Mouse (Mus musculus) forebrain, postnatal 0 days (tissue): ENCODE measurements around the gene Hcrtr1. TPM values are rescaled to one million over a fixed set of nuclear protein-coding genes. Genes with fewer than 3 reads are reported as not detected.

Experiments
- ATAC-seq: fragments of 200-750 bp; cut with Nextera tagmentation; 2 replicates; pipeline ENCODE4 v1.8.0; 2017; ENCODE audit warnings: mild to moderate bottlenecking, moderate library complexity
- DNase-seq: peaks from one replicate; pipeline ENCODE4 v3.0.0-alpha.2; 2015
- H3K27ac ChIP-seq: fragments of 300-500 bp; sonication (generic); 2 replicates; pipeline ENCODE4 v1.5.1; 2014; ENCODE audit warnings: low read depth, mild to moderate bottlenecking, antibody characterized with exemption, low read length, moderate library complexity, mixed read lengths
- H3K27me3 ChIP-seq: fragments of 300-500 bp; sonication (generic); 2 replicates; pipeline ENCODE4 v1.6.1; 2014; ENCODE audit warnings: mild to moderate bottlenecking, low read length, mixed read lengths; ENCODE audit not compliant: insufficient read depth
- H3K36me3 ChIP-seq: fragments of 300-500 bp; sonication (generic); 2 replicates; pipeline ENCODE4 v1.6.1; 2014; ENCODE audit warnings: mild to moderate bottlenecking, moderate library complexity; ENCODE audit not compliant: insufficient read depth
- H3K4me1 ChIP-seq: fragments of 300-500 bp; sonication (generic); 2 replicates; pipeline ENCODE4 v1.6.1; 2014; ENCODE audit warnings: antibody characterized with exemption; ENCODE audit not compliant: insufficient read depth
- H3K4me2 ChIP-seq: fragments of 300-500 bp; sonication (generic); 2 replicates; pipeline ENCODE4 v1.6.1; 2014; ENCODE audit warnings: low read depth, mild to moderate bottlenecking, moderate library complexity
- H3K4me3 ChIP-seq: fragments of 300-500 bp; sonication (generic); 2 replicates; pipeline ENCODE4 v1.5.1; 2014; ENCODE audit warnings: low read depth, low read length, mixed read lengths
- H3K9ac ChIP-seq: fragments of 300-500 bp; sonication (generic); 2 replicates; pipeline ENCODE4 v1.6.1; 2014; ENCODE audit warnings: mild to moderate bottlenecking
- H3K9me3 ChIP-seq: fragments of 300-500 bp; sonication (generic); 2 replicates; pipeline ENCODE4 v1.6.1; 2016; ENCODE audit warnings: low read length
- CTCF ChIP-seq: sonication (generic); IDR thresholded peaks from 2 replicates; pipeline ENCODE4 v1.5.1; 2016; ENCODE audit warnings: antibody characterized with exemption, control low read depth, low read depth
- WGBS: fragments of 180-500 bp; shearing (Covaris S2); extraction: QIAGEN DNeasy Blood & Tissue Kit; methylation state at CpG from one replicate; pipeline ENCODE4 v1.1.7; 2014; 5-methylcytosine and 5-hydroxymethylcytosine counted together
- polyA plus RNA-seq: library from polyadenylated mRNA; unstranded; fragments of >200 nt; fragmentation: Nextera tagmentation; extraction: Ambion mirVana; gene quantifications from 2 replicates; pipeline ENCODE4 v1.2.1, GENCODE M21; 2015
- total RNA-seq: library from RNA; depleted of rRNA; stranded (reverse); fragments of >200 nt; gene quantifications from 2 replicates; pipeline ENCODE4 v1.2.3, GENCODE M21; 2014; rRNA removed

Hcrtr1 gene
- total RNA-seq: 2.4 and 5.0 TPM in 2 replicates
- polyA plus RNA-seq: 1.6 and 2.5 TPM in 2 replicates

GRCm38 (mm10) chr4:130139214-130139492 is at the start of gene Hcrtr1:
Gene Hcrtr1, minus strand, starts transcription at chr4:130139359.
- Histone ChIP-seq H3K4me2 (peak within 1 kb of the TSS; percentile 83), H3K9me3 (no peaks in the 10 kb centered on the region), H3K4me1 (0 out of 2 replicates have a peak, but pooled peaks cover 3% of the 10 kb centered on the region), H3K27ac (no peak within 1 kb of the TSS), H3K9ac (peak within 1 kb of the TSS; percentile 44), H3K27me3 (peaks cover 19% of the 10 kb centered on the region), H3K36me3 (no peaks in the 10 kb centered on the region), H3K4me3 (peak within 1 kb of the TSS; percentile 40)
- no peak for ATAC-seq
- no peak for TF ChIP-seq CTCF
- no peak for DNase-seq
- 6% methylated on average over 14 of the region's 15 CpGs for WGBS

- peak; percentile 86 for ATAC-seq
- Histone ChIP-seq H3K4me3 (no peak overlapping the region), H3K36me3 (no peaks in the 10 kb centered on the region), H3K27me3 (no peaks in the 10 kb centered on the region), H3K9me3 (no peaks in the 10 kb centered on the region), H3K27ac (no peak overlapping the region), H3K4me1 (no peaks in the 10 kb centered on the region), H3K9ac (no peak overlapping the region), H3K4me2 (peak overlapping the region; percentile 25)
- WGBS: 4% methylated on average over 13 of the region's 13 CpGs
- peak; percentile 92 for DNase-seq
- peak; percentile 98 for TF ChIP-seq CTCF
Observed at GRCm38 (mm10) chr4:130188806-130189297, 49.7 kb upstream of the Hcrtr1 start.

- H3K4me3 ChIP-seq: no peak overlapping the region
- TF ChIP-seq CTCF: no peak
- no peak overlapping the region for H3K9ac ChIP-seq
- no peak overlapping the region for H3K4me2 ChIP-seq
- H3K4me1 ChIP-seq: no peaks in the 10 kb centered on the region
- H3K36me3 ChIP-seq: no peaks in the 10 kb centered on the region
- peak; percentile 46; the same call in 1 of the 2 replicates for ATAC-seq
- H3K27me3 ChIP-seq: no peaks in the 10 kb centered on the region
- H3K27ac ChIP-seq: no peak overlapping the region
- no peaks in the 10 kb centered on the region for H3K9me3 ChIP-seq
- WGBS: 60% methylated on average over 12 of the region's 12 CpGs
- DNase-seq: peak; percentile 53
Observed at GRCm38 (mm10) chr4:130186891-130187290, 47.7 kb upstream of the Hcrtr1 start.

- H3K4me1 ChIP-seq: no peaks in the 10 kb centered on the region
- H3K9me3 ChIP-seq: no peaks in the 10 kb centered on the region
- no peak overlapping the region for H3K9ac ChIP-seq
- no peaks in the 10 kb centered on the region for H3K27me3 ChIP-seq
- H3K4me2 ChIP-seq: no peak overlapping the region
- DNase-seq: peak; percentile 60
- peak; percentile 58 for ATAC-seq
- H3K27ac ChIP-seq: no peak overlapping the region
- H3K36me3 ChIP-seq: no peaks in the 10 kb centered on the region
- no peak overlapping the region for H3K4me3 ChIP-seq
- no peak for TF ChIP-seq CTCF
- WGBS: 46% methylated on average over 9 of the region's 9 CpGs
Observed at GRCm38 (mm10) chr4:130186450-130186849, 47.3 kb upstream of the Hcrtr1 start.

- DNase-seq: no peak
- ATAC-seq: no peak
- no peak overlapping the region for H3K27ac ChIP-seq
- H3K4me1 ChIP-seq: no peaks in the 10 kb centered on the region
- no peaks in the 10 kb centered on the region for H3K27me3 ChIP-seq
- no peak for TF ChIP-seq CTCF
- no peaks in the 10 kb centered on the region for H3K36me3 ChIP-seq
- H3K9me3 ChIP-seq: no peaks in the 10 kb centered on the region
- H3K9ac ChIP-seq: no peak overlapping the region
- H3K4me2 ChIP-seq: no peak overlapping the region
- no peak overlapping the region for H3K4me3 ChIP-seq
- 71% methylated on average over 5 of the region's 5 CpGs for WGBS
Observed at GRCm38 (mm10) chr4:130183879-130184278, 44.7 kb upstream of the Hcrtr1 start.

GRCm38 (mm10) chr4:130183023-130183422 is 43.9 kb upstream of the Hcrtr1 start:
- H3K27me3 ChIP-seq: no peaks in the 10 kb centered on the region
- DNase-seq: no peak
- ATAC-seq: peak; percentile 25; the same call in 1 of the 2 replicates

GRCm38 (mm10) chr4:130181886-130182285 is 42.7 kb upstream of the Hcrtr1 start:
- no peaks in the 10 kb centered on the region for H3K9me3 ChIP-seq
- DNase-seq (peak; percentile 39), ATAC-seq (no peak)
- no peaks in the 10 kb centered on the region for H3K4me1 ChIP-seq
- H3K27me3 ChIP-seq: no peaks in the 10 kb centered on the region
- no peaks in the 10 kb centered on the region for H3K36me3 ChIP-seq
- no peak overlapping the region for H3K27ac ChIP-seq
- H3K9ac ChIP-seq: no peak overlapping the region
- H3K4me3 ChIP-seq: no peak overlapping the region
- WGBS: 41% methylated on average over 4 of the region's 4 CpGs
- TF ChIP-seq CTCF: no peak
- no peak overlapping the region for H3K4me2 ChIP-seq

More at GRCm38 (mm10) chr4:130183023-130183422, 43.9 kb upstream of the Hcrtr1 start:
- WGBS: 72% methylated on average over 13 of the region's 13 CpGs
- Histone ChIP-seq H3K4me1 (no peaks in the 10 kb centered on the region), H3K9me3 (no peaks in the 10 kb centered on the region), H3K9ac (no peak overlapping the region), H3K36me3 (no peaks in the 10 kb centered on the region), H3K4me2 (no peak overlapping the region), H3K27ac (no peak overlapping the region), H3K4me3 (no peak overlapping the region)
- TF ChIP-seq CTCF: no peak
